Mouse (Mus musculus): Measurements from ENCODE around the gene Sde2.

DNA sequence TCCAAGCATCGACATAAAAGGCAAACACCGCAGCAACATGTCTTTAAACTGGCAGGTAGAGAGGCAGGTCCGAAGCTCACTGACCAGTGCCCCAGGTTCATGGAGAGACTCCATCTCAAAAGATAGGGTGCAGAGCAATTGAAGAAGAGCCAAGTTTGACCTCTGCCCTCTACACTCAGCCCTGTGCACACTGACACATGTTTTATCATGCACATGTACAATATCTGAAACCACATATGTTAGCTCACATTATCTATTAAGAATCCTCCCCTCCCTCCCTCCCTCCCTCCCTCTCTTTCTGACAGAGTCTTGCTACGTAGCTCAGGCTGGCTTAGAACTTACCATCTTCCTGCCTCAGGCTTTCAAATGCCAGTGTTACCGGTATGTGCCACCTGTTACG, 29.8 kb upstream of the Sde2 start:
- no peak for TF ChIP-seq CTCF (IDR thresholded peaks at IDR 0.05; ENCODE audit: insufficient read depth, low read length)
- TF ChIP-seq POLR2A (IDR thresholded peaks at IDR 0.05; ENCODE audit: borderline replicate concordance, extremely low read depth, low read depth, low read length): no peak
